Mouse (Mus musculus): ENCODE data around the gene Map3k19. TPM values are rescaled to one million over a fixed set of nuclear protein-coding genes. Genes with fewer than 3 reads are reported as not detected.

Map3k19 gene
- 0.15 and 0.76 TPM in 2 replicates for polyA plus RNA-seq (2016; fragmentation: Nextera tagmentation; extraction: Ambion mirVana)

DNA sequence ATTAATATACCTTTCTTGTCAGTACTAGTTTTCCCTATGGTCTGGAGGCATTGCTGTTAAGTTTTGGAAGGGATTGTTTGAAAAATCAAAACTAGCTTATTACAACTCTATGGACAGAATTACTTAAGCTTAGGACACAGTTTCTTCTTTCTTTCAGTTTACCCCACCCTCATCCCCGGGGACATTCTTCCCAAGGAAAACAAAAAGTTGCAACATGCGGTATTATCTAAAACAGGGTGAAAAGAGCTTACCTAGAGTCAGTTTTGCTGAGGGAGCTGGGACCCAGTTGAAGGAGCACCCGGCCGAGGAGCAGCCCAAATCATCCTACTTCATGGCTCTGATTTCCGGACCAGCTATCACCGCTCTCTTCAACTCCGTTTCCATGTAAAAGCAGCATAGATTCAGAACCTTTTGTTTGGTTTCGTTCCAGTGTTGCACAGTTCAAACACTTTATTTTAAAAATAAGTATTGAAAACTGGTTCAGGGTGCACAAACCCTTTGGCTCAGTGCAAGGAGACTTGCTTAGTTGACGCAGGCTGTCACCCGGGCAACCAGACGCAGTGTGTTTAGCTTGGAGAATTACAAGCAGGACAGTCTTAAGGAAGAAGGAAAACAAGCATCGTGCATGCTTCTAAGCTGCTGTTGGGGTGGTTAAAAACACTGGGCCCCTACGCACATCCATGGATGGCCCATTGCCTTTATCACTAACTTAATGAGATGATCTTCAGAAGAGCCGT lies at the start of gene Map3k19:
Map3k19 (minus strand) TSS at position 546 of the 737 bp plus-strand sequence.
- no peak within 1 kb of the TSS for H3K4me3 ChIP-seq
- H3K4me1 ChIP-seq (replicated peaks) = no peaks in the 10 kb centered on the region
- H3K27me3 ChIP-seq (ENCODE audit: insufficient read depth, poor library complexity, severe bottlenecking) = no peaks in the 10 kb centered on the region
- peaks cover 5% of the 10 kb centered on the region; the same call in 1 of the 2 replicates for H3K9me3 ChIP-seq
- no peaks in the 10 kb centered on the region for H3K36me3 ChIP-seq
- WGBS = 81% methylated on average over 14 of the region's 14 CpGs
- DNase-seq (ENCODE audit: low spot score) = no peak
- no peak within 1 kb of the TSS for H3K27ac ChIP-seq

DNA sequence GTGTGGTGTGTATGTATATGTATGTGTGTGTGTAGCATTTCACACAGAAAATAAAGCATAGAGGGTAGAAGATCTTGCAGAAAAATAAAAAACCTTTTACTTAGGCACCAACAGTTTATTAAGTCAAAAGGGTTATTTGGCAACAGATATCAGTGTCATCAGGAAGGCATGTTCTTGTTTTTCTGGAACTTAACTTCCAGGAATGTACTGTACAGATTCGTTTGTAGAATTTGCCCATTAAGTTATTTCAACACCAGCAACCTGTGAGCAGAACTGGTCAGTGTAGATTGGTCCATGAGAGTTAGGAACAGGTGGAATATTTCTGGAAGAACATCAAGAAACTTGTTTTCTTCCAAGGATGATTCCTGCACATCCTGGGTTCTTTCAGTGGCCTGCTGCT lies 44.6 kb upstream of the Map3k19 start:
- H3K4me3 ChIP-seq = no peak overlapping the region
- DNase-seq (ENCODE audit: low spot score) = no peak
- H3K27me3 ChIP-seq (ENCODE audit: insufficient read depth, poor library complexity, severe bottlenecking) = no peaks in the 10 kb centered on the region
- peaks cover 15% of the 10 kb centered on the region for H3K36me3 ChIP-seq
- H3K27ac ChIP-seq = no peak overlapping the region
- no peaks in the 10 kb centered on the region for H3K9me3 ChIP-seq
- WGBS = 81% methylated on average over 1 of the region's 1 CpGs
- H3K4me1 ChIP-seq (replicated peaks) = no peaks in the 10 kb centered on the region

DNA sequence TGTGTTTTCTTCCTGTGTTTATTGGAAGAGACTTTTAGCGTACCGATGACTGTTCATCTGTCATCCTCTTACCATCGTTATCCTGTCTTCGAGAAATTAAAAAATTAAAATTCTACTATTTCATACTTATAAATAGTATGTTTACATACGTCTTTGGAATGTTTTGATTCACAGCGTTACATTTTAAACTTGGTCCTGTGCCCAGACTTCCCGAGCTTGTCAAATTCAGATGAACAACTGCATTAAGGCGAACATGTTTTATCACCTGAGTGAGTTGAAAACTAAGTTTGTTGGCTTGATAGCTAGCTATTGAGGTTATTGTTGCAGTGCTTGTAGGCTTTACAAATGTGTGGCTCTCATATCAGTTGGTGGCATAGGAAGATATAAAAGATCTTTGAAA lies 14.4 kb upstream of the Map3k19 start:
- H3K27me3 ChIP-seq (ENCODE audit: insufficient read depth, poor library complexity, severe bottlenecking) = no peaks in the 10 kb centered on the region
- no peaks in the 10 kb centered on the region for H3K9me3 ChIP-seq
- peaks cover 32% of the 10 kb centered on the region for H3K36me3 ChIP-seq
- WGBS = 54% methylated on average over 8 of the region's 8 CpGs
- H3K4me1 ChIP-seq (replicated peaks) = peaks cover 7% of the 10 kb centered on the region
- peak overlapping the region; percentile 68 for H3K4me3 ChIP-seq
- no peak for DNase-seq (ENCODE audit: low spot score)
- H3K27ac ChIP-seq = peak overlapping the region; percentile 86

DNA sequence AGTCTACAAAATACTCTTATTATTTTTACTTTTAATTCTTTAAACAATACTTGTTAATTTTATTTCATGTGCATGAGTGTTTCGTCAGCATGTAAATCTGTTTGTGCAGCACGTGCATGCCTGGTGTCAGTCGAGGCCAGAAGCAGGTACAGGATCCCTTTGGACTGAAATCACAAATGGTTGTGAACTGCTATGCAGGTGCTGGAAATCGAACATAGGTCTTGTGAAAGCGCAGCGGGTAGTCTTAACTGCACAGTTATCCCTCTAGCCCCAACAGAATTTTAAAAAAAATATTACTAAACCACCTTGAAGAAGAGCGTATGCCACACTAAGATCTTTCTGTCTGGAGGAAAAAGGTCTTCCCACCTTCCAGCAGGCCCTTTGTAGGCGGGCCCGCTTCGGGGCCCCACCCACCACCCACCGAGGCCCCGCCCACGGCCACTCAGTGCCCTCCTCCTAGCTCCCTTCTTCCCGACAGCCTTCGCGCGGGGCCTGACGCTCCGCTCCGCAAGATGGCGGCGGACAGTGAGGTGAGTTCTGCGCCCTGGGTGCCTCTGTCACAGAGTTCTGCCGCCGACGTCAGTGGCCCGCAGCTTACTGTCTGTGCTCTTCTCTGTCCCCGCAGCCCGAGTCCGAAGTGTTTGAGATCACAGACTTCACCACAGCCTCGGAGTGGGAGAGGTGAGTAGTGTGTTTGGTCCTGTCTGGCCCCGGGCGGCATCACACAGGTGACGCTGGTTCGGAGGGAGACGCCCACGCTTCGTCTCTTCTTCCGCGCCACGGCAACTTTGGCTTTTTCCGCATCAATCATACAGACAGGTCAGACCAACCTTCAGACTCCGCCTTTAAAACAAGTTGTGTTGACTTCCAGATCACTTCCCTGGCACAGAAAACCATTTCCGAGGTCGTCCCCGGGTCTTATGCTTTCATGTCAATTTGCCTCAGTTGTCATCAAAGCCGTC lies 13.8 kb upstream of the Map3k19 start, which contains the start of gene Rab3gap1:
Rab3gap1 (plus strand) TSS at position 474 of the 962 bp plus-strand sequence.
- Histone ChIP-seq H3K4me3 (peak within 1 kb of the TSS; percentile 68), H3K9me3 (no peaks in the 10 kb centered on the region), H3K4me1 (replicated peaks) (peaks cover 7% of the 10 kb centered on the region), H3K27ac (peak within 1 kb of the TSS; percentile 86), H3K36me3 (peaks cover 25% of the 10 kb centered on the region), H3K27me3 (ENCODE audit: insufficient read depth, poor library complexity, severe bottlenecking) (no peaks in the 10 kb centered on the region)
- DNase-seq (ENCODE audit: low spot score) = peak; percentile 88
- 11% methylated on average over 47 of the region's 47 CpGs for whole genome bisulfite sequencing

DNA sequence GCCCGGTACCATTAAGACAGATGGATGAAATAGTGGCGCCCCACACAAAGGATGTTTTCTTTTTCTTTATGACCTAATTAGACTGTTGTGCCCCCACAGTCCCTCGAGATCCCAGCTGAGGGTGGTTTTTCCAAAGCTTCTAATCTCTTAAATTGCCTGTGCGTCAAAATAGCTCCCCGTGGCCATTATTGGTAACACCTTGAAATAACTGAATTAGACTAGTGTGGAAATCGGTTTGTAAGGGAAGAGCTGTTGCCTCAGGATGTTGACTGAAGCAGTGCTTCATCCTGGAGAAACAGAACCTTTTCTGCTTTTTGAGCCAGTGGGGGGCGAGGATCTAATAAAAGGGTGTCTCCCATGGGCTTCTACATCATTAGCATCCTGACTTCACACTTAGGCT lies 9.0 kb upstream of the Map3k19 start:
- 69% methylated on average over 7 of the region's 7 CpGs for WGBS
- no peak for DNase-seq (ENCODE audit: low spot score)
- no peak overlapping the region for H3K27ac ChIP-seq

DNA sequence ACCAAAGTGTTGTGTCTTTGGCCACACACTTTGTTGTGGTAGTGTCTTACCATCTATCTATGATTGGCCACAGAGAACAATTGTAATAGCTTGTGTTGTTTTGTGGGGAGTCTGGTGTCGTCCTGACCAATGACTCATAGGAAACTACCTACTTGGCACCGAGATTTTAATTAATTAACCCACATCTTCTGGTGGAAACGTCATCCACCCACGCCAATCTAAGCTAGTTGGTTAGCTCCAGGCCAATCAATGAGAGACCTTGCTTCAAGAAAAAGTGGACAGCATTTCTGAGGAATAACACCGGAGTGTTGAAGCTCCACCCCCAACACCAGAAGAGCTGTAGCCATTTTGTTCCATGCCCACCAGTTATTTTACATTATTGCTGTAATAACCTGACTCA lies 7.1 kb upstream of the Map3k19 start:
- WGBS = 89% methylated on average over 5 of the region's 5 CpGs

More for the DNA sequence above, 9.0 kb upstream of the Map3k19 start:
- no peaks in the 10 kb centered on the region for H3K36me3 ChIP-seq
- no peaks in the 10 kb centered on the region for H3K9me3 ChIP-seq
- no peaks in the 10 kb centered on the region for H3K27me3 ChIP-seq (ENCODE audit: insufficient read depth, poor library complexity, severe bottlenecking)
- no peaks in the 10 kb centered on the region for H3K4me1 ChIP-seq (replicated peaks)
- H3K4me3 ChIP-seq = no peak overlapping the region

DNA sequence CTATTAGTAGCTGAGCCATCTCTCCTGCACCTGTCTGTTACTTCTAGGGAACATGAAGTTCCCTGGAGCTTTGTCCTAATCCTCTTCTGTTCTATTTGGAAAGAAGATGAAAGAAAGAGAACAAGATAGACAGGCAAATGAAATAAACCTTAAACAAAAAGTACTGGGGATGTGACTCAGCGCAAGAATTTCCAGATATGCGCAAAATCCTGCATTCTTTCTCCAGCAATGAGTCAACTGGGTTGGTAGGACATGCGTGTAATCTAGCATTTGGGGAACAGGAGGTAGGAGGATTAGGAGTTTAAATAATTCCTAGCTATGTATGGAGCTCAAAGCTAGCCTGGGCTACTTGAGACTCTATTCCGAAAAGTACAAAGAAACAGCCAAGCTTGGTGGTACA lies 5.7 kb upstream of the Map3k19 start:
- Histone ChIP-seq H3K4me1 (replicated peaks) (no peaks in the 10 kb centered on the region), H3K9me3 (no peaks in the 10 kb centered on the region), H3K27me3 (ENCODE audit: insufficient read depth, poor library complexity, severe bottlenecking) (no peaks in the 10 kb centered on the region), H3K27ac (no peak overlapping the region), H3K36me3 (no peaks in the 10 kb centered on the region), H3K4me3 (no peak overlapping the region)
- no peak for DNase-seq (ENCODE audit: low spot score)
- 92% methylated on average over 4 of the region's 4 CpGs for WGBS

More for the DNA sequence above, 7.1 kb upstream of the Map3k19 start:
- DNase-seq (ENCODE audit: low spot score) = no peak
- Histone ChIP-seq H3K4me1 (replicated peaks) (no peaks in the 10 kb centered on the region), H3K36me3 (no peaks in the 10 kb centered on the region), H3K9me3 (no peaks in the 10 kb centered on the region), H3K4me3 (no peak overlapping the region), H3K27ac (no peak overlapping the region), H3K27me3 (ENCODE audit: insufficient read depth, poor library complexity, severe bottlenecking) (no peaks in the 10 kb centered on the region)

DNA sequence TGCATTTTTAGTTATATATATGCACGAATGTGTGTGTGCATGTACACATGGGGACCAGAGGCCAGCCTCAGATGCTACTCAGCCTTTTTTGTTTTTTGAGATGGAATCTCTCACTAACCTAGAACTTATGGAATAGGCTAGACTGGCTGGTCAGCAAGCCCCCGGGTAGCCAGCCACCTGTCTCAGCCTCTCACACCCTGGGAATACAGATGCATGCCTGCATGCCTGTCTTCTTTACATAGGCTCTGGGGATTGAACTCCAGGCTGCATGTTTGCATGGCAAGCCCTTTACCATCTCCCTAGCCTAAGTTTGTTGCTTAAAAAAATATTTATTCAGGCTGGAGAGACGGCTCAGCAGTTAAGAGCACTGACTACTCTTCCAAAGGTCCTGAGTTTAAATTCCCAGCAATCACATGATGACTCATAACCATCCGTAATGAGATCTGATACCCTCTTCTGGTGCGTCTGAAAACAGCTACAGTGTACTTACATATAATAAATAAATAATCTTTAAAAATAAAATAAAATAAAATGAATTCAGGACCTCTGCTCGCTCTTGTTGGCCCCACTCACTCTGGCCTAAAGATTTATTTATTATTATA lies 5.1 kb upstream of the Map3k19 start:
- Histone ChIP-seq H3K9me3 (no peaks in the 10 kb centered on the region), H3K27me3 (ENCODE audit: insufficient read depth, poor library complexity, severe bottlenecking) (no peaks in the 10 kb centered on the region), H3K4me1 (replicated peaks) (no peaks in the 10 kb centered on the region), H3K36me3 (no peaks in the 10 kb centered on the region), H3K27ac (no peak overlapping the region), H3K4me3 (no peak overlapping the region)
- WGBS = 77% methylated on average over 6 of the region's 6 CpGs
- no peak for DNase-seq (ENCODE audit: low spot score)

DNA sequence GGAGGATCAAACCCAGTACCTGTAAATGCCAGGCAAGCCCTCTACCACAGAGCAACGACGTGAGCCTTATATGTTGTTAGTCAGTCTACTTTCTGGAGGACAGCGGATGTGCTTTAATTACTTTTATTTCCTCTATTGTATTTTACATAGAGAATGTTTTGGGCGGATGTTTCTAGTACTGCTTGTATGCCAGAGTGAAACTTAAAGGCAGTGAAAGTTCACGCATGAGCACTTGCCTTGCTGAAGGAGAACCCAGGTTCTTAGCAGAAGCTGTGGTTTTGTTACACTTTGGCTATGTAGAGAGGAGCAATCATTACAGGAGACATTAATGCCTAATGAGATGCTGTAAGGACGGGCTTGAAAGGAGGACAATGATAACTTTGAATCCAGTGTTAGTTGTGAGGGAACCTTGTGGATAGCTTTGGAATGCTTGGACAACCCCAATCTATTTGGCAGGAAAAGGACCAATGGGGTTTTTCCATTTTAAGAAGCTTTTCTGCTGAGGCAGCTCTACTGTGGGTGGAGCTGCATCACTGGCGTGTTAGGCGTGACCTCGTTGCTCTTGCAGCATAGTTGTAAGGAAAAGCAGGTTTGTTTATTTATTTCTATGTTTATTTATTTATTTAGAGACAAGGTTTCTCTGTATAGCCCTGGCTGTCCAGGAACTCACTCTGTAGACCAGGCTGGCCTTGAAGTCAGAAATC lies 4.3 kb upstream of the Map3k19 start:
- Histone ChIP-seq H3K4me3 (no peak overlapping the region), H3K27ac (no peak overlapping the region)

DNA sequence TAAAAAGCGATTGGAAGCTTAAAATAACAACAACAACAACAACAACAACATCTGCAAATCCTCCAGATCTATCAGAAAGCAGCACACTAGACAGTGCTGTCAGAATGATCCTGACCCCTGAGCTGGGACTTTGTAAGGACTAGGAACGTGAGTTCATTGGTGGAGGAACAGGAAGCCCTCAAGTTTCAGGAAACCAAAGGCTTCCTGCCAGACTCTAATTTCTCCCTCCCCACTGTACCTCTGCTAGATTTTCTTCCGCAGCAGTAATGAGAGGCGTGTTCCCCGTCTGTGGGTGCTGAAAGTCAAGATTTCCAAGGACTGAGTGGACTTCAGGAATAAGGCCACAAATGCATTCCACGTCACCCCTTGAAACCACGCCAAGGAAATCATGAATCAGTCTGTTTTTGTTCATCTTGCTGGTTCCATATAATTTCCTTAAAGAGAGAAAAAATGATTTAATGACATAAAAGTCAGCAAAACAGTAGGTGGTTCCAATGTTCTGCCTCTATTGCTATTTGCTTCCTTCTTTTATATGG lies 4.7 kb downstream of the Map3k19 start:
- 81% methylated on average over 7 of the region's 7 CpGs for WGBS
- no peak for DNase-seq (ENCODE audit: low spot score)
- H3K27ac ChIP-seq = no peak overlapping the region
- no peaks in the 10 kb centered on the region for H3K4me1 ChIP-seq (replicated peaks)
- no peaks in the 10 kb centered on the region for H3K36me3 ChIP-seq
- H3K9me3 ChIP-seq = peaks cover 5% of the 10 kb centered on the region; the same call in 1 of the 2 replicates
- H3K4me3 ChIP-seq = no peak overlapping the region
- no peaks in the 10 kb centered on the region for H3K27me3 ChIP-seq (ENCODE audit: insufficient read depth, poor library complexity, severe bottlenecking)

More for the DNA sequence above, 4.3 kb upstream of the Map3k19 start:
- H3K4me1 ChIP-seq (replicated peaks) = no peaks in the 10 kb centered on the region
- no peaks in the 10 kb centered on the region for H3K36me3 ChIP-seq
- 83% methylated on average over 9 of the region's 9 CpGs for WGBS
- no peaks in the 10 kb centered on the region for H3K27me3 ChIP-seq (ENCODE audit: insufficient read depth, poor library complexity, severe bottlenecking)
- H3K9me3 ChIP-seq = no peaks in the 10 kb centered on the region
- no peak for DNase-seq (ENCODE audit: low spot score)

DNA sequence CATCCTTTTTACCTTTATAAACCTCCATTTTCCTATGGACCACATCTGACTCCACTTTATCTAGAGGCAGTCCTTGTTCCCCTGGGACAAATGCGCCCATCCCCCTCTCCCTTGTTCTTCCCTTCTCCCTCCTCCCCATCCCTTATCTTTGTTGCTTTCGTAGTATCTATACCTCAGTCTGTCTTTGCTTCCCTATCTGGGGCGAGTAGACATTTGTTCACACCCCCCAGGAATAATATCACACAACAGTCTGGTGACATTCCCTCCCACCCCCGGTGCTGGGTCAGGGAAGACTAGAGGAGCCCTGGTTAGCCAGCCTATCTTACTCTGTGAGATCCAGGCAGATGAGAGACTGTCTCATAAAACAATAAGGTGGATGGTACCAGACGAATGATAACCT lies 9.4 kb downstream of the Map3k19 start:
- Histone ChIP-seq H3K36me3 (no peaks in the 10 kb centered on the region), H3K4me3 (no peak overlapping the region), H3K9me3 (no peaks in the 10 kb centered on the region), H3K27ac (no peak overlapping the region), H3K4me1 (replicated peaks) (no peaks in the 10 kb centered on the region), H3K27me3 (ENCODE audit: insufficient read depth, poor library complexity, severe bottlenecking) (no peaks in the 10 kb centered on the region)
- WGBS = 76% methylated on average over 5 of the region's 5 CpGs
- no peak for DNase-seq (ENCODE audit: low spot score)

DNA sequence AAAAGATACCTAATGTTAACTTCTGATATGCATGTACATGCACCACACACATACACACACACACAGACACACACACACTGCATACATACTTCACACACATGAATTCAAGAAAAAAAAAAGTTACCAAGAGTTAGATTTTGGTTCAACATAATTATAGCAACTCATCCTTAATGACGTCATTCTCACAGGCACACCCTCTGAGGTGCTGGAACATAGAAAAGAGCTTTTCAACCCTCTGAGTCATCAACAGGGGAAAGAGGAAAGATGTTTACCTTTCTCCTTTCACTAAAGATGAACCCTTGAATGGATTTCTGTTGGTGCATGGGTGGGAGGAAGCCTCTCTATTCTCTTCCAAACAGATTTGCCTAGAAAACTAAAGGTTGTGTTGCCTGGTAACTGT lies 16.2 kb downstream of the Map3k19 start:
- no peak for DNase-seq (ENCODE audit: low spot score)
- 78% methylated on average over 1 of the region's 1 CpGs for WGBS

More for the DNA sequence above, 16.2 kb downstream of the Map3k19 start:
- Histone ChIP-seq H3K9me3 (no peaks in the 10 kb centered on the region), H3K27me3 (ENCODE audit: insufficient read depth, poor library complexity, severe bottlenecking) (no peaks in the 10 kb centered on the region), H3K4me1 (replicated peaks) (no peaks in the 10 kb centered on the region), H3K4me3 (no peak overlapping the region), H3K36me3 (no peaks in the 10 kb centered on the region), H3K27ac (no peak overlapping the region)
